Mouse (Mus musculus) lung, postnatal 0 days (tissue): ENCODE results near the gene Col5a3.

ENCODE experiments used
- CTCF ChIP-seq: IDR thresholded peaks from 2 replicates; pipeline ENCODE4 v1.5.1; 2016; ENCODE audit warnings: antibody characterized with exemption, mild to moderate bottlenecking
- EP300 ChIP-seq: IDR thresholded peaks from 2 replicates; pipeline ENCODE4 v1.6.1; 2016; ENCODE audit warnings: antibody characterized with exemption, mild to moderate bottlenecking, control low read depth

DNA sequence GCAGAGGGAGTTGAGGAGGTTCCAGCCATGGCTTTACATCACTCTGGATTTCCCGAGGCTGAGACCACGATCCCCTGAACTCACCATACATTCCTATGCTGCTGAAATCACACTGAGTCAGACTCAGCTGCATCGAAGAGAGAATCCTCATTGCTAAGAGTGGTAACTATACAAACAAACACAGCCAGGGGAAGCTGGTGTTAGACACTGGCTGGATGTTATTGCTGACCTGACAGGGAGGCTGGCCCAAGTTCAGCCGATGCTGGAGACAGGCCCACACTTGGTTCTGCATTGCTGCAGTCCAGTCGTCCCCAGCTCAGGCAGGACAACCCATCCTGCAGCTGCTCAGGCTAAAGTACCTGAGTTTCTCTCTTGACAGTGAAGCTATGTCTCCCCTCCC lies 10.9 kb upstream of the Col5a3 start:
- TF ChIP-seq CTCF (no peak), EP300 (no peak)
